Mouse (Mus musculus) gastrocnemius, postnatal 14 days (tissue): ENCODE measurements around the gene Gm10406. TPM values are rescaled to one million over a fixed set of nuclear protein-coding genes. Genes with fewer than 3 reads are reported as not detected.
"Not testable (repeated sequence)": the region's sequence is repeated elsewhere in the genome, so short reads cannot be mapped to it uniquely, and the experiment has no call there.

Experiments
- DNase-seq: peaks from one replicate; pipeline ENCODE4 v3.0.0; 2021; ENCODE audit warnings: mixed read lengths
- intact Hi-C: fragments of 180-260 bp; cut with DNase I; formaldehyde crosslinking; loops from one replicate; pipeline ENCODE4 v1.15.1; 2025; ENCODE audit warnings: low total_unique reads
- long read RNA-seq, 2 experiments: library from polyadenylated mRNA; stranded (forward); transcript quantifications; one replicate each; pipeline ENCODE4 v2.0.0; 2021
- total RNA-seq, 2 experiments: library from RNA; stranded (reverse); gene quantifications; 2 replicates each; pipeline ENCODE4 v1.2.3; 2021

Gm10406 gene
- total RNA-seq, result under 1 TPM in 1 of 2 experiments, not detected in 1; 0.25 TPM
- long read RNA-seq, experiment 1, result 0 reads
- long read RNA-seq, experiment 2, result 0 reads

DNA sequence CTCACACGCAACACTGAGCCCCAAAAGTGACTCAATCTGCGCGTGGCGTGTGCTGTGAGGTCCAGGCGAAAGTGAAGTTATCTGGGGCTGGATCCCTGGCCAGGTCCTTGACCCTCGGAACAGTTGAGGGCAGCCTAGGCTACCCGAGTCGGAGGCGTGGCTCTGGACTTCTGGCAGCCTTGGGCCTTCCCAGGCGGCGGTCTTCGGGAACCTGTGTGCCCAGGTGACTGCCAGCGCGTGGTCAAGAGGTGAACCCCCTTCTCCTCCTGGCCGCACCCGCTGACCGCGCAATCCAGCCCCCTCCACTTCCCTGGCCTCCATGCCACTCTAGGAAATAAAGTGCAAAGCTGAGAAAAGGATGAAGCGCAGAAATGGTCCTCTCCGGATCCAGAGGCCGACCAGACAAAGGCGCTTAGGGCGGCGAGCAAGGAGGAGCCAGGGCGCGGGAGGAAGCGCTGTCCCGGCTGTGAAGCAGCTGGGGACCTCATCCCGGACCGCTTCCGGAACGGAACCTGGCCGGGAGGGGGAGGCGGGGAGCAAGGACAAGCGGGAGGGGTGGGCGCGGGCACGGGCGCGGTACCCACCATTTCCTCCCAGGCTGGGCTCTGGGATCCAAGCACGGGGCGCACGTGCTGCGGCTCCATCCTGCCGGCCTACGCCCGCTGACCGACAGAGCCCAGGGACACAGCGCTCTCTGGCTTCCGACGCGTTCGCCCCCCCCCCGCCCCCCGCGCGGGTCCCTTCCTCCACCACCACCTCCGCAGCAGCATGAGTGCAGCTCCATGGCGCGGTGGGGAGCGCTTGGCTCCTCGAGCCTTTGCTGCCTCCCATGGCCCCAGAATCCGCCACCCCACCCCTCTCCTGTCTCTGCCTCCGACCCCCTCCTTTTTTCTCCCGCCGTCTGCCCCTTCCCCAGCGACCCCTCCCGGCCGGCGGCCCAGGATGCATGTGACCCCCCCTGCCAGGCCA is at the start of gene Gm10406:
Gene Gm10406 (minus strand): TSS at position 669 of the 969 bp plus-strand sequence.
- peak; percentile 14 for DNase-seq
- intact Hi-C loops, result not testable (repeated sequence)

DNA sequence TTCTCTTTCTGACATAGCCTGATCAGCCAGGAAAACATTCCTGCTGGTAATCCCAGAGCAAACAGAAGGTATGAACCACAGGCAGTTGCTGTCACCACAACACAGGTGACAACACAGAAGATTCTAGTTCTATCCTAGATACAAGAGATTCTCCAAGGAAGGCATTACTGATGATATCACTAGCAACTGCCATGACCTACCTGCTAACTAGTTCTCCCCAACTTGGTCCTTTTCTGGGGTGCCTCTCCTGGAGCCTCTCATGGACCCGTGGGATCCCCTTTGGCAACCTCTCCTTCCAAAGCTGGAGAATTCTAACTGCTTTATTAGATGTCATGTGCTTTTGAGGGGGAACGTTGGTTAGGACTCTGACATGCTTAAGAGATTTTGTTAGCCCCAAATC is 17.6 kb upstream of the Gm10406 start, which contains the start of gene Gm3685:
Gene Gm3685 (minus strand): TSS at position 101 of the 400 bp plus-strand sequence.
- intact Hi-C loops, DNase-seq: not testable (repeated sequence)

- intact Hi-C loops, DNase-seq: not testable (repeated sequence)
These were observed 975 bp downstream of the Gm10406 start for GRCm38 (mm10) chr14:7026274-7026673.

DNA sequence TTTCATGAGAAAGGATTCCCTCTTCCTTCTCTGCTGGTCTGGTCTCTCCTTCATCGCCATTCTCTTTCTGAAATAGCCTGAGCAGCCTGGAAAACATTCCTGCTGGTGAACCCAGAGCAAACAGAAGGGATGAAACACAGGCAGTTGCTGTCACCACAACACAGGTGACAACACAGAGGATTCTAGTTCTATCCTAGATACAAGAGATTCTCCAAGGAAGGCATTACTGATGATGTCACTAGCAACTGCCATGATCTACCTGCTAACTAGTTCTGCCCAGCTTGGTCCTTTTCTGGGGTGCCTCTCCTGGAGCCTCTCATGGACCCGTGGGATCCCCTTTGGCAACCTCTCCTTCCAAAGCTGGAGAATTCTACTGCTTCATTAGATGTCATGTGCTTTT is 53.5 kb downstream of the Gm10406 start, which contains the start of gene Gm6356:
Gene Gm6356 (minus strand): TSS at position 101 of the 400 bp plus-strand sequence.
- intact Hi-C loops, DNase-seq: not testable (repeated sequence)

Other genes with a start within 250 kb of the Gm10406 start
- gene Gm3642, start 187.1 kb downstream of the Gm10406 start, total RNA-seq, result not detected
- under 1 TPM; 0.39 to 0.84 TPM for gene Gm3667, start 137.5 kb downstream of the Gm10406 start, total RNA-seq
- not detected for gene Gm6356, start 53.6 kb downstream of the Gm10406 start, total RNA-seq
- not detected for gene Gm3685, start 17.5 kb upstream of the Gm10406 start, total RNA-seq
- gene Gm3696, start 73.2 kb upstream of the Gm10406 start, total RNA-seq, result under 1 TPM in 1 of 2 experiments, not detected in 1; 0.64 TPM
- gene Gm6676, start 98.0 kb upstream of the Gm10406 start, total RNA-seq, result not detected
- under 1 TPM in 1 of 2 experiments, not detected in 1; 0.18 TPM for gene Gm3512, start 147.1 kb upstream of the Gm10406 start, total RNA-seq
- not detected for gene Gm16434, start 167.1 kb upstream of the Gm10406 start, total RNA-seq
- not detected for gene Gm3727, start 237.3 kb upstream of the Gm10406 start, total RNA-seq